Mouse (Mus musculus): ENCODE measurements at regions not wholly inside any gene's neighbourhood (a gene's known extent, or its start where the extent isn't known, plus 50 kb on each side); places are given as distances from the start of the nearest gene placed in this dataset.

DNA sequence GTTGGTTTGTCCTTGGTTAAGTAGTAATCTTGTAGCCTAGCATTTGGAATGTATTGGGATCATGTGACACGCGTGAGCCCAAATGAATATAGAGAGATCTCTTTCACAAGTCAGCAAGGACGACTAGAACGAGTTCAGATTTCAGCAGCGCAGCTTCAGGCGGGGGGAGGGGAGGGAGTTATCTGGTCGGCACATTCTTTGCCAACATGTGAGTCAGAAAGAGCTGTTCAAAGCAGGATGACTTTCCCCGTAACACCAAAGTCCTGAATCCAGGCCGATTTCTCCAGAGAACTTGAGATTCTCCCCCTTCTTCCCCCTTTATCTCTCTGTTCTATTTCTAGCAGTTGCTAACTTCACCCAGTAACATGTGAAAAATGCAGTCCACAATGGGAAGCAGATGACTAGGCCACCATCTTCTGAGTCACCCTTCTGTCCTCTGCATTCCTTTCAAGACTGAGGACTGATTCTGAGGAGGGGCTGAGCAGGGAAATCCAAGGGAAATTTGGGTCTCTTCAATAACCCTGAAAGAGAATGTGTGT lies 155.1 kb downstream of the En1 start:
- TF ChIP-seq CTCF (IDR thresholded peaks at IDR 0.05; ENCODE audit: control insufficient read depth, insufficient read depth, low read length): no peak
- no peak for TF ChIP-seq POLR2A (IDR thresholded peaks at IDR 0.05; ENCODE audit: borderline replicate concordance, control insufficient read depth, low read depth, low read length)

Measured in bone marrow, adult 2 months (tissue).